Mouse (Mus musculus) liver, postnatal 0 days (tissue): ENCODE results near the gene Slc25a36. TPM values are rescaled to one million over a fixed set of nuclear protein-coding genes. Genes with fewer than 3 reads are reported as not detected.

Source experiments
- ATAC-seq: fragments of 200-750 bp; cut with Nextera tagmentation; 2 replicates; pipeline ENCODE4 v1.8.0; 2017; ENCODE audit warnings: mild to moderate bottlenecking, moderate library complexity
- DNase-seq: peaks from one replicate; pipeline ENCODE4 v3.0.0-alpha.2; 2016
- H3K27ac ChIP-seq: fragments of 300-500 bp; sonication (generic); 2 replicates; pipeline ENCODE4 v1.5.1; 2014; ENCODE audit warnings: antibody characterized with exemption, moderate library complexity, mild to moderate bottlenecking, low read depth
- H3K27me3 ChIP-seq: fragments of 300-500 bp; sonication (generic); 2 replicates; pipeline ENCODE4 v1.6.1; 2014; ENCODE audit warnings: low read length, control low read depth, mixed read lengths; ENCODE audit not compliant: insufficient read depth
- H3K36me3 ChIP-seq: fragments of 300-500 bp; sonication (generic); replicated peaks from 2 replicates; pipeline ENCODE4 v1.6.1; 2014; ENCODE audit warnings: mild to moderate bottlenecking, control low read depth, low read length, moderate library complexity, mixed read lengths; ENCODE audit not compliant: insufficient read depth
- H3K4me1 ChIP-seq: fragments of 300-500 bp; sonication (generic); 2 replicates; pipeline ENCODE4 v1.6.1; 2014; ENCODE audit warnings: antibody characterized with exemption, mild to moderate bottlenecking, control low read depth; ENCODE audit not compliant: insufficient read depth
- H3K4me2 ChIP-seq: fragments of 300-500 bp; sonication (generic); 2 replicates; pipeline ENCODE4 v1.6.1; 2014; ENCODE audit warnings: low read depth, mild to moderate bottlenecking, low read length, moderate library complexity, mixed read lengths
- H3K4me3 ChIP-seq: fragments of 300-500 bp; sonication (generic); 2 replicates; pipeline ENCODE4 v1.5.1; 2014; ENCODE audit warnings: low read depth, low read length
- H3K9ac ChIP-seq: fragments of 300-500 bp; sonication (generic); replicated peaks from 2 replicates; pipeline ENCODE4 v1.6.1; 2014; ENCODE audit warnings: mild to moderate bottlenecking, moderate library complexity
- H3K9me3 ChIP-seq: fragments of 300-500 bp; sonication (generic); 2 replicates; pipeline ENCODE4 v1.6.1; 2016; ENCODE audit warnings: mild to moderate bottlenecking, control low read depth, low read length, mixed read lengths
- CTCF ChIP-seq: sonication (generic); IDR thresholded peaks from 2 replicates; pipeline ENCODE4 v1.5.1; 2016; ENCODE audit warnings: antibody characterized with exemption, low read depth
- EP300 ChIP-seq: IDR thresholded peaks from 2 replicates; pipeline ENCODE4 v1.6.1; 2016; ENCODE audit warnings: antibody characterized with exemption, low read depth, mild to moderate bottlenecking
- WGBS: fragments of 180-500 bp; shearing (Covaris S2); extraction: QIAGEN DNeasy Blood & Tissue Kit; methylation state at CpG from one replicate; pipeline ENCODE4 v1.1.7; 2014; ENCODE audit not compliant: insufficient replicate concordance; 5-methylcytosine and 5-hydroxymethylcytosine counted together
- polyA plus RNA-seq: library from polyadenylated mRNA; unstranded; fragments of >200 nt; fragmentation: Nextera tagmentation; extraction: Ambion mirVana; gene quantifications from 2 replicates; pipeline ENCODE4 v1.2.1, GENCODE M21; 2015

The Slc25a36 gene
- polyA plus RNA-seq, 1 experiment from 2014 or later: 4.8 TPM

GRCm38 (mm10) chr9:97065216-97065615 is 45.7 kb downstream of the Slc25a36 start:
- Histone ChIP-seq H3K4me1 (no peaks in the 10 kb centered on the region), H3K4me3 (no peak overlapping the region), H3K36me3 (no peaks in the 10 kb centered on the region), H3K27ac (no peak overlapping the region), H3K9me3 (no peaks in the 10 kb centered on the region), H3K27me3 (no peaks in the 10 kb centered on the region), H3K4me2 (no peak overlapping the region), H3K9ac (no peak overlapping the region)
- WGBS: 78% methylated on average over 5 of the region's 5 CpGs
- TF ChIP-seq EP300: no peak
- TF ChIP-seq CTCF: no peak
- no peak for ATAC-seq
- no peak for DNase-seq

- H3K9ac ChIP-seq: no peak overlapping the region
- ATAC-seq (no peak), DNase-seq (no peak)
- H3K36me3 ChIP-seq: no peaks in the 10 kb centered on the region
- no peak overlapping the region for H3K4me3 ChIP-seq
- TF ChIP-seq EP300 (no peak), CTCF (no peak)
- no peak overlapping the region for H3K4me2 ChIP-seq
- H3K27me3 ChIP-seq: no peaks in the 10 kb centered on the region
- H3K9me3 ChIP-seq: no peaks in the 10 kb centered on the region
- H3K4me1 ChIP-seq: no peaks in the 10 kb centered on the region
- no peak overlapping the region for H3K27ac ChIP-seq
- WGBS: 80% methylated on average over 1 of the region's 1 CpGs
Measured at GRCm38 (mm10) chr9:97064161-97064560, 46.8 kb downstream of the Slc25a36 start.

- Histone ChIP-seq H3K4me1 (no peaks in the 10 kb centered on the region), H3K4me3 (no peak overlapping the region), H3K9me3 (no peaks in the 10 kb centered on the region), H3K4me2 (no peak overlapping the region), H3K27ac (no peak overlapping the region), H3K27me3 (peaks cover 4% of the 10 kb centered on the region; the same call in 1 of the 2 replicates), H3K36me3 (no peaks in the 10 kb centered on the region), H3K9ac (no peak overlapping the region)
- WGBS: 83% methylated on average over 9 of the region's 9 CpGs
- ATAC-seq (no peak), DNase-seq (no peak)
- no peak for TF ChIP-seq EP300
- TF ChIP-seq CTCF: no peak
Measured at GRCm38 (mm10) chr9:97061696-97062095, 49.3 kb downstream of the Slc25a36 start.

GRCm38 (mm10) chr9:97056541-97057338 is 54.2 kb downstream of the Slc25a36 start:
- H3K9ac ChIP-seq: no peak overlapping the region
- DNase-seq (no peak), ATAC-seq (no peak)
- H3K27me3 ChIP-seq: peaks cover 7% of the 10 kb centered on the region; the same call in 1 of the 2 replicates
- no peaks in the 10 kb centered on the region for H3K9me3 ChIP-seq
- no peaks in the 10 kb centered on the region for H3K36me3 ChIP-seq
- TF ChIP-seq CTCF: no peak
- TF ChIP-seq EP300: no peak
- H3K4me3 ChIP-seq: no peak overlapping the region
- no peaks in the 10 kb centered on the region for H3K4me1 ChIP-seq
- WGBS: 55% methylated on average over 18 of the region's 18 CpGs
- no peak overlapping the region for H3K4me2 ChIP-seq
- H3K27ac ChIP-seq: no peak overlapping the region

- H3K36me3 ChIP-seq: no peaks in the 10 kb centered on the region
- DNase-seq (no peak), ATAC-seq (no peak)
- no peak overlapping the region for H3K4me2 ChIP-seq
- TF ChIP-seq CTCF: no peak
- no peak for TF ChIP-seq EP300
- no peak overlapping the region for H3K27ac ChIP-seq
- no peaks in the 10 kb centered on the region for H3K9me3 ChIP-seq
- H3K4me3 ChIP-seq: no peak overlapping the region
- 73% methylated on average over 14 of the region's 14 CpGs for whole genome bisulfite sequencing
- H3K4me1 ChIP-seq: no peaks in the 10 kb centered on the region
- no peak overlapping the region for H3K9ac ChIP-seq
- H3K27me3 ChIP-seq: peaks cover 7% of the 10 kb centered on the region; the same call in 1 of the 2 replicates
Measured at GRCm38 (mm10) chr9:97055906-97056305, 55.1 kb downstream of the Slc25a36 start.

GRCm38 (mm10) chr9:97051176-97051575 is 59.8 kb downstream of the Slc25a36 start:
- Histone ChIP-seq H3K9me3 (no peaks in the 10 kb centered on the region), H3K27me3 (0 out of 2 replicates have a peak, but pooled peaks cover 2% of the 10 kb centered on the region), H3K4me2 (no peak overlapping the region), H3K36me3 (no peaks in the 10 kb centered on the region), H3K27ac (no peak overlapping the region), H3K4me3 (no peak overlapping the region), H3K9ac (no peak overlapping the region), H3K4me1 (no peaks in the 10 kb centered on the region)
- WGBS: 80% methylated on average over 7 of the region's 8 CpGs
- no peak for DNase-seq
- ATAC-seq: no peak
- TF ChIP-seq CTCF: no peak
- no peak for TF ChIP-seq EP300
